Mouse (Mus musculus) spleen, adult 2 months (tissue): ENCODE measurements around the gene Vps50. TPM values are rescaled to one million over a fixed set of nuclear protein-coding genes. Genes with fewer than 3 reads are reported as not detected.

Source experiments
- DNase-seq, 2 experiments: peaks; one replicate each; pipeline versions ENCODE4 v3.0.0 to v3.0.0-alpha.2; 2012 to 2021; ENCODE audit warnings: low spot score in 2 of 2, low read depth in 1 of 2
- H3K27ac ChIP-seq: fragments of 200-500 bp; 2 replicates; pipeline ENCODE4 v1.5.1; 2012; ENCODE audit warnings: low read length, inconsistent platforms; ENCODE audit not compliant: insufficient read depth
- H3K27me3 ChIP-seq: fragments of 200-500 bp; 2 replicates; pipeline ENCODE4 v1.6.1; 2012; ENCODE audit warnings: mild to moderate bottlenecking, moderate library complexity, low read length, inconsistent platforms; ENCODE audit not compliant: control insufficient read depth, insufficient read depth
- H3K36me3 ChIP-seq: fragments of 200-500 bp; 2 replicates; pipeline ENCODE4 v1.6.1; 2012; ENCODE audit warnings: mild to moderate bottlenecking, low read length, inconsistent platforms; ENCODE audit not compliant: control insufficient read depth, insufficient read depth
- H3K4me1 ChIP-seq: fragments of 200-500 bp; 2 replicates; pipeline ENCODE4 v1.6.1; 2011; ENCODE audit warnings: inconsistent platforms; ENCODE audit not compliant: control insufficient read depth, insufficient read depth, insufficient read length
- H3K4me3 ChIP-seq: fragments of 200-500 bp; 2 replicates; pipeline ENCODE4 v1.5.1; 2011; ENCODE audit warnings: mild to moderate bottlenecking, inconsistent platforms; ENCODE audit not compliant: insufficient read depth, insufficient read length; ENCODE audit errors: extremely low read depth
- CTCF ChIP-seq: fragments of 200-500 bp; IDR thresholded peaks from 2 replicates; pipeline ENCODE4 v1.5.1; 2011; ENCODE audit warnings: mild to moderate bottlenecking, inconsistent platforms; ENCODE audit not compliant: insufficient read depth, insufficient read length, insufficient replicate concordance; ENCODE audit errors: extremely low read depth
- POLR2A ChIP-seq: fragments of 200-500 bp; IDR thresholded peaks from 2 replicates; pipeline ENCODE4 v1.6.1; 2011; ENCODE audit warnings: low read depth, low read length, inconsistent platforms
- WGBS: fragments of 180-500 bp; shearing (Covaris S2); methylation state at CpG from one replicate; pipeline ENCODE4 v1.1.7; 2018; 5-methylcytosine and 5-hydroxymethylcytosine counted together
- polyA plus RNA-seq: library from polyadenylated mRNA; depleted of rRNA; stranded (reverse); fragments of >200 nt; gene quantifications from 2 replicates; pipeline ENCODE4 v1.2.3, GENCODE M21; 2012

Gene Vps50
- polyA plus RNA-seq, 1 experiment = 1.8 TPM

DNA sequence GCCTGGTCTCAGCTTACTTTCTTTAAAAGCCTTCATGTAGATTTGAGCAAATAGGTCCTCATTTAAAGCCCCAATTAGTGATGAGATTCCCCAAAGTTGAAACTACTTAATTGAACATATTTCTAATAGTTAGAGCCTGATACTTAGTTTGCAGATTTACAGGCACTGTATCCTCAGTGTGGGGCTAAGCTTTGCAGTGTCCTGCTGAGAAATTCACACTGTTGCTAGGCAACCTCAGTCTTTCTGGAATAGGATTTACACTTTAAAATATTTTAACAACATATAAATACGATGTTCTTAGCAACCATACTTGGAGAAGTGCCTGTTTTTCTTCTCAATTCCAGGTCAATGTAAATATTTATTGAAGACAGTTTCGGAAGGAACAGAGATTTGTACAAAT lies 21.9 kb upstream of the Vps50 start:
- no peak for TF ChIP-seq CTCF
- no peak for TF ChIP-seq POLR2A
- Histone ChIP-seq H3K4me1 (no peaks in the 10 kb centered on the region), H3K27ac (no peak overlapping the region), H3K4me3 (no peak overlapping the region), H3K36me3 (no peaks in the 10 kb centered on the region), H3K27me3 (no peaks in the 10 kb centered on the region)
- WGBS = 70% methylated on average over 2 of the region's 2 CpGs
- no peak for DNase-seq

DNA sequence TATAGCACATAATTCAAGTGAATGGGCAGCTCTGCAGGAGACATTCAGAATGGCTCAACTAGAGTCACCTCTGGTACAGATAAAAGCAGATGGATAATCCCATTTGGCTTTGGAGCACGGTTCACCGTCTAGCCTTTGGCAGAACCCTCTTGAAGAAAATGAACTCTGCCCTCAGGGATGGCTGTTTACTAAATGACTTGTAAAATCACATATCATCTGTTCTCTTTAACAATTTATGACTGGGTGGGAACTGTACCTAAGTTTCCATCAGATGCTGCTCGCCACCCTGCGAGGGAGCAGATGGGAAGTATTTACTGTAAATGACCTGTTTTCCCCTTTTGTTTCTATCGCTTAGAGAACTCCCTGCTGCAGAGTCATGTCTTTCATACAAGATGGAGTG lies 18.3 kb upstream of the Vps50 start:
- DNase-seq = no peak
- Histone ChIP-seq H3K27ac (no peak overlapping the region), H3K27me3 (no peaks in the 10 kb centered on the region), H3K36me3 (no peaks in the 10 kb centered on the region), H3K4me1 (no peaks in the 10 kb centered on the region), H3K4me3 (no peak overlapping the region)
- TF ChIP-seq CTCF = no peak
- no peak for TF ChIP-seq POLR2A
- WGBS = 83% methylated on average over 5 of the region's 5 CpGs

DNA sequence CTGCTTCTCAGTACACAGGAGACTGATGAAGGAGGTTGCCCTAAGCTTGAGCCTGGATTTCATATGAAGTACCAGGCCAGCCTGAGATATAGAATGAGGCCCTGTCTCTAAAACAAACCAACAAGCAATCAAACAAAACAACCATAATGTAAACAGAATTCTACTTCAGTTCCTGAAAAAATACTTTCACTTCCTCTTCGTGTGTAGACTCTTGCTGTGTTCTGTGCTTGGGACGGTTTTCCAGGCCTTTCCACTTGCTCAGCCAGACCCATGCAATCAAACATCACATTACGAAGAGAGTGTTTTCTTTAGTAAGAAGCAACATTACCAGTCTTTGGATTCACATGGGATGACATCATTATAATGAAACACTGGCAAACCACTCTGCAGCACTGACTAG lies 16.5 kb upstream of the Vps50 start:
- TF ChIP-seq CTCF (no peak), POLR2A (no peak)
- Histone ChIP-seq H3K4me1 (no peaks in the 10 kb centered on the region), H3K4me3 (no peak overlapping the region), H3K27ac (no peak overlapping the region), H3K27me3 (no peaks in the 10 kb centered on the region), H3K36me3 (no peaks in the 10 kb centered on the region)
- 40% methylated on average over 3 of the region's 3 CpGs for WGBS
- DNase-seq = no peak

DNA sequence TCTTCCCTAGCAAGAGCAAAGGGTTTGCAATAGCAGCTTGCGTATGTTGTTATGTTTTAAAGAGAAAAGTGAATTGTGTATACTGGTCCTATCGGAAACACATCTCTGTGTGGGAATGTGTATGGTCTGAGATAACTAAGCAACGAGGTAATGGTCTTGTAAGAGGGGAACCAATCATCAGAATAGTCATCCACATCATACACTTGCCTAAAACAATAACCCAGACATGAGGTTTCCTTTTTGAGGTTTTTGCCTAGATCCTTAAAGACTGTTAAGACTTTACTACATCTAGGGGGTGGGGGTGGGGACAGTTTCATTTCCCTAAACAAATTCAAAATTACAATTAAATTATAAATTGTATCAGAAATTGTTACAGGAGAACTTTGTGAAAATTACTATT lies 13.0 kb upstream of the Vps50 start:
- Histone ChIP-seq H3K27ac (no peak overlapping the region), H3K36me3 (no peaks in the 10 kb centered on the region), H3K4me1 (peaks cover 3% of the 10 kb centered on the region; the same call in 1 of the 2 replicates), H3K4me3 (no peak overlapping the region), H3K27me3 (no peaks in the 10 kb centered on the region)
- no peak for DNase-seq
- TF ChIP-seq POLR2A (no peak), CTCF (no peak)
- 41% methylated on average over 3 of the region's 3 CpGs for WGBS

DNA sequence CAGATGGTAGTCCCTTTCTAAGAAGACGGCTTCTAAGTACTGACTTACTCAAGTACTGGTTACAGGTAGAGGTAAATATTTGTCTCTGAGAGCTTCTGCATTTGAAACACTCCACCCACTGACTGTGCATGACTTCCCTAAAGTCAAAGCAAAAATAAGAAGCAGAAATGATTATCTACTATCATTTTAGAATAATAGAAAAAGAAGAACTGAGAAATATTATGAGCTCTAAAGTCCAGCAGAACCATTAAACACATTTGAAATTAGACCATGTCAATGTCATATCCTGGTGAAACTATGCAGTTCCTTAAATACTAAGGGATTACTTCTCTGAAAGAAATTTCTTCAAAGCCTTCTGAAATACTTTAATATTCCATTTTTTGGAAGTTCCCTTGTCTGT lies 10.8 kb upstream of the Vps50 start:
- Histone ChIP-seq H3K36me3 (no peaks in the 10 kb centered on the region), H3K4me3 (no peak overlapping the region), H3K27ac (no peak overlapping the region), H3K4me1 (peaks cover 3% of the 10 kb centered on the region; the same call in 1 of the 2 replicates), H3K27me3 (no peaks in the 10 kb centered on the region)
- TF ChIP-seq POLR2A = no peak
- TF ChIP-seq CTCF = no peak
- DNase-seq = no peak
- WGBS = 56% methylated on average over 1 of the region's 1 CpGs

DNA sequence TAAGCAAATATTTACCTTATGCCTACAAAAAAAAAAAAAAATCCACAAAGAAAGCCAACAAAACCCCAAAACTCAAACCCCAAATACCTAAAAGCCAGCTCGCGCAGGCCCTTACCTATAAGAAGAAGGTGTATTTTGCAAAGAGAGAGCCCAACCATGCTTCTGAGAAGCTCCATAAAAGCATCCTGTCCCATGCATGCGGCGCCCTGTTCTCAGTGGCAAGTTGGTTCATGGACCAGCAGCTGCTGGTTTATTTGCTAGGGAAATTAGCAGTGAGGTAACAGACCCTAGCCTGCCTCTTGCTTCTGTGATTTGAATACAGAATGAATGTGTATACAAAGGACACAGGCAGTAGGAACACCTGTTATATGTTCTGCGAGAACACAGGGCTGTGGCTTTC lies 3.9 kb upstream of the Vps50 start:
- no peaks in the 10 kb centered on the region for H3K27me3 ChIP-seq
- H3K4me1 ChIP-seq = peaks cover 3% of the 10 kb centered on the region; the same call in 1 of the 2 replicates
- TF ChIP-seq POLR2A (no peak), CTCF (no peak)
- WGBS = 82% methylated on average over 5 of the region's 5 CpGs
- H3K4me3 ChIP-seq = no peak overlapping the region
- H3K36me3 ChIP-seq = no peaks in the 10 kb centered on the region
- no peak overlapping the region for H3K27ac ChIP-seq
- DNase-seq = no peak

DNA sequence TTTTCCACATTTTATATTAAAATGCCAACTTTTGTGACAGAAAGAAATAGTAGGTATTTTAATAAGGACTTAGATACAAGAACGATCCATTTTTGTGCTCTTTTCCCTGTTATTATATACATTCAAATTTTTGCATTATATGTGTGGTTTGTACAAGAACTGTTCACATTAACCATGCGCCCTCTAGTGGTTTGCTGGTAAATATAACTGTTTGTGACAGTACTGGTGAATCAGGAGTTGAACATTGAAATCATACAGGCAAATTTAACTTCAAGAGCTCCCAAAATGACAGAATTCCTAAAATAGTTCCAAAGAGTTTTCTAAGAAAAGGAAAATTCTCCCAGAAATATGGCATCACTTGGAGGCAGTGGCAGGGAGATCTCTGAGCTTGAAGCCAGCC lies 2.0 kb upstream of the Vps50 start:
- WGBS = 0% methylated on average over 2 of the region's 2 CpGs
- peak in 1 of 2 experiments; percentile 40 for DNase-seq
- Histone ChIP-seq H3K4me1 (peaks cover 3% of the 10 kb centered on the region; the same call in 1 of the 2 replicates), H3K4me3 (no peak overlapping the region), H3K36me3 (no peaks in the 10 kb centered on the region), H3K27ac (no peak overlapping the region), H3K27me3 (no peaks in the 10 kb centered on the region)
- TF ChIP-seq CTCF = no peak
- TF ChIP-seq POLR2A = no peak
